Mouse (Mus musculus) heart, embryonic 15.5 days (tissue): ENCODE data around the gene Fyn. TPM values are rescaled to one million over a fixed set of nuclear protein-coding genes. Genes with fewer than 3 reads are reported as not detected.

Experiments
- ATAC-seq: fragments of 200-750 bp; cut with Nextera tagmentation; replicated peaks from 2 replicates; pipeline ENCODE4 v1.8.0; 2017; ENCODE audit warnings: low read depth, moderate TSS enrichment; ENCODE audit not compliant: insufficient number of reproducible peaks, insufficient read depth, low FRiP score
- H3K27ac ChIP-seq: fragments of 300-500 bp; sonication (generic); 2 replicates; pipeline ENCODE4 v1.5.1; 2015; ENCODE audit warnings: mild to moderate bottlenecking, inconsistent platforms
- H3K27me3 ChIP-seq: fragments of 300-500 bp; sonication (generic); 2 replicates; pipeline ENCODE4 v1.6.1; 2015; ENCODE audit warnings: inconsistent platforms
- H3K36me3 ChIP-seq: fragments of 300-500 bp; sonication (generic); 2 replicates; pipeline ENCODE4 v1.6.1; 2015; ENCODE audit warnings: mild to moderate bottlenecking, inconsistent platforms
- H3K4me1 ChIP-seq: fragments of 300-500 bp; sonication (generic); replicated peaks from 2 replicates; pipeline ENCODE4 v1.6.1; 2015; ENCODE audit warnings: inconsistent platforms
- H3K4me2 ChIP-seq: fragments of 300-500 bp; sonication (generic); 2 replicates; pipeline ENCODE4 v1.6.1; 2015; ENCODE audit warnings: inconsistent platforms, mild to moderate bottlenecking, moderate library complexity
- H3K4me3 ChIP-seq: fragments of 300-500 bp; sonication (generic); 2 replicates; pipeline ENCODE4 v1.5.1; 2015; ENCODE audit warnings: mild to moderate bottlenecking, inconsistent platforms
- H3K9ac ChIP-seq: fragments of 300-500 bp; sonication (generic); 2 replicates; pipeline ENCODE4 v1.6.1; 2015; ENCODE audit warnings: mild to moderate bottlenecking, inconsistent platforms
- H3K9me3 ChIP-seq: fragments of 300-500 bp; sonication (generic); replicated peaks from 2 replicates; pipeline ENCODE4 v1.6.1; 2016; ENCODE audit warnings: inconsistent platforms
- WGBS: fragments of 180-500 bp; shearing (Covaris S2); methylation state at CpG from one replicate; pipeline ENCODE4 v1.1.7; 2015; ENCODE audit warnings: mixed read lengths; 5-methylcytosine and 5-hydroxymethylcytosine counted together
- polyA plus RNA-seq: library from polyadenylated mRNA; unstranded; fragments of >200 nt; fragmentation: Nextera tagmentation; extraction: Ambion mirVana; gene quantifications from 2 replicates; pipeline ENCODE4 v1.2.1, GENCODE M21; 2015

Fyn gene
- polyA plus RNA-seq, 1 experiment from 2014 or later: 12.7 TPM

DNA sequence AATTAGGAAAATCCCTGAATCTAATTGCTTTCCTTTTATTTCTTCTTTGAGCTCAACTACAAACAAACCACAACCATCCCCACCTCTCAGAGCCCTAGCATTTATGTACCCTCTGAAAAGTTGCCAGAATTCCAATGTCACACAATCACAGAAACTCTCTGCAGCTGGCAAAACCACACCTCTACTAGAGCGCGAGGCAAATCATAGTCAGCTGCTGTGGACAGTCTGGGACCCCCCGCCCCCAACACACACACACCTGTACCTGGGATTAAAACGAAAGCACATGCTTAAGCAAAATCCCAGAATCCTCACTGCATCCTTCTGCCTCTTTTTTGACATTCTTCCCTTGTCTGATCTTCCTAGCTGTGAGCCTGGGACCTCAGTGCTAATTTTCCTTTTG, 230.9 kb downstream of the Fyn start:
- no peak for ATAC-seq
- Histone ChIP-seq H3K4me1 (peaks cover 11% of the 10 kb centered on the region; the same call in 1 of the 2 replicates), H3K4me2 (no peak overlapping the region), H3K27ac (no peak overlapping the region), H3K9ac (no peak overlapping the region), H3K36me3 (no peaks in the 10 kb centered on the region), H3K4me3 (no peak overlapping the region), H3K9me3 (no peaks in the 10 kb centered on the region), H3K27me3 (no peaks in the 10 kb centered on the region)
- 79% methylated on average over 4 of the region's 4 CpGs for WGBS

DNA sequence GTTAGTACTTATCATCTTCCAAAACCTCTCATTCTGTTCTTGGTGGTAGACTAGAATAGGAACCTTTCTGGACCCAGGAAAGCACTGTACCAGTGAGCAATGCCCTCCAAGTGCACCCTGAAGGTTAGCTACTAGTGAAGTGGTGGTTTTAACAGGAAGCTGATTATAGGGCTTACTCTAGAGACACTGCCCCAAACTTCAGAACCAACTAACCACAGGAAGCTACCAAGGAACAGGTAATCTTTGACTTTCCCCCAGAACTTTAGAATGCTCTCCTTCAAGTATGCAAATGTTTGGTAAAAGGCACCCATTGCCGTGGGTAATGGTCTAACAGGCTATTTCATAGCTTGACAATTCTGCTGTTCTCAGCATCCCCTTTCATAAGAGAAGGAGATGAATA, 231.5 kb downstream of the Fyn start:
- 73% methylated on average over 1 of the region's 1 CpGs for whole genome bisulfite sequencing
- Histone ChIP-seq H3K9me3 (no peaks in the 10 kb centered on the region), H3K36me3 (no peaks in the 10 kb centered on the region), H3K27me3 (no peaks in the 10 kb centered on the region), H3K4me3 (no peak overlapping the region), H3K4me1 (peaks cover 11% of the 10 kb centered on the region; the same call in 1 of the 2 replicates), H3K9ac (no peak overlapping the region), H3K4me2 (no peak overlapping the region), H3K27ac (no peak overlapping the region)
- ATAC-seq: no peak

DNA sequence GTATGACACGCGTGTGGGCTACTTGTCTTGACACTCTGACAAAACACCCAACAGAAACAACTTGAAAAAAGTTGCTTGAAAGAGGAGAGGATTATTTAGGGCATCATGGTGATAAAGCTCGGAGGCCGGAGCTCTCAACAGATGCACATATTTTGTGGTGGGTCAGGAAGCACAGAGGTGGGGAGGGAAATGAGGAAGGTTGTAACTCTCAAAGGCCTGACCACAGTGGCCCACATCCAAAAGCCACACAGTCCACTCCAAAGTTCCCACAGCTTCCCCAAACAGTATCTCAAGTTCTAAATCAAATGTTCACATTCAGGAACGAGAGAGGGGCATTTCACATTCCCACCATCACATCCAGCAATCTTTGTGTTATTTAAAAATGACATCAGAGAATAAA, 232.4 kb downstream of the Fyn start:
- no peak overlapping the region for H3K4me2 ChIP-seq
- H3K9ac ChIP-seq: no peak overlapping the region
- peaks cover 9% of the 10 kb centered on the region; the same call in 1 of the 2 replicates for H3K4me1 ChIP-seq
- no peaks in the 10 kb centered on the region for H3K9me3 ChIP-seq
- H3K4me3 ChIP-seq: no peak overlapping the region
- no peaks in the 10 kb centered on the region for H3K36me3 ChIP-seq
- no peaks in the 10 kb centered on the region for H3K27me3 ChIP-seq
- ATAC-seq: no peak
- H3K27ac ChIP-seq: no peak overlapping the region
- WGBS: 62% methylated on average over 5 of the region's 5 CpGs

DNA sequence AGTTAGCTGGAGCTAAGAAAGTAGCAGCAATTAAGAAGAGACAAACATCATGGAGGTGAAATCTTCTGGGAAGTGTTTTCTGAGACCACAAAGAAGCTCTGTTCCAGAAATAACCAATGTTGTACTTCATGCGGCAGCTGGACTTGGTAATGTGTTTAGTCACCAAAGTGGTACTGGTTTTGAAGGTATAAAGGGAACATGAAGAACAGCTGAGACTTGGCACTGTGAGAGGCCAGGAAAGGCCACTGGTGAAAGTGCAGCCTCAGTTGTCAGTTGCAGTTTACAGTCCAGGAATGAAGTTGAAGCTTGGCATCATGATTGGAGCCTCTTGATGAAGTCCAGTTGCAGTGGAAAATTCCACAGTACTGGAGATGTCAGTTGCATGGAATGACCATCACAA, 237.8 kb downstream of the Fyn start:
- Histone ChIP-seq H3K27ac (no peak overlapping the region), H3K27me3 (no peaks in the 10 kb centered on the region), H3K9me3 (no peaks in the 10 kb centered on the region), H3K4me2 (no peak overlapping the region), H3K36me3 (no peaks in the 10 kb centered on the region), H3K4me1 (0 out of 2 replicates have a peak, but pooled peaks cover 4% of the 10 kb centered on the region), H3K4me3 (no peak overlapping the region), H3K9ac (no peak overlapping the region)
- WGBS: 82% methylated on average over 1 of the region's 1 CpGs
- ATAC-seq: no peak

DNA sequence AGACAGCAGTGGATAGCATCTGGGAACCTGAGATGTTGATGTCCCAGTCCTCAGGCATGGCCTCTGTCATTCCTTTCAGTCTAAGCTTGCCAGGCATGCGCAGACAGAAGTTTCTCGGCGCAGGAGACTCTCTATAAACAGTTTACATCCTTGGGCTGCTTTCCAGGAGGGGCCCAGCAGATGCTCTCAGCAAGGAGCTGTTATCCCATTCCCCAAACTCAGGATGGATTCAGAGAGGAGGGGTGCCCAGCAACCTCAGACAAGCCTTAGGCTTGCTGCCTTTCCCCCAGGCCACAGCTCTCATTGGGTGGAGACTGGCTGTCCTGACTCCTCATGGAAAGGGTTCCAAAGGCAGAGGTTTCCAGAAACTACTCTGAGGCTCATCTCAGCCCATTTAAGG, 242.6 kb downstream of the Fyn start:
- no peak overlapping the region for H3K4me3 ChIP-seq
- H3K9ac ChIP-seq: no peak overlapping the region
- ATAC-seq: no peak
- no peaks in the 10 kb centered on the region for H3K27me3 ChIP-seq
- no peaks in the 10 kb centered on the region for H3K36me3 ChIP-seq
- H3K4me2 ChIP-seq: no peak overlapping the region
- no peak overlapping the region for H3K27ac ChIP-seq
- H3K4me1 ChIP-seq: peaks cover 38% of the 10 kb centered on the region
- no peaks in the 10 kb centered on the region for H3K9me3 ChIP-seq
- WGBS: 62% methylated on average over 3 of the region's 3 CpGs

DNA sequence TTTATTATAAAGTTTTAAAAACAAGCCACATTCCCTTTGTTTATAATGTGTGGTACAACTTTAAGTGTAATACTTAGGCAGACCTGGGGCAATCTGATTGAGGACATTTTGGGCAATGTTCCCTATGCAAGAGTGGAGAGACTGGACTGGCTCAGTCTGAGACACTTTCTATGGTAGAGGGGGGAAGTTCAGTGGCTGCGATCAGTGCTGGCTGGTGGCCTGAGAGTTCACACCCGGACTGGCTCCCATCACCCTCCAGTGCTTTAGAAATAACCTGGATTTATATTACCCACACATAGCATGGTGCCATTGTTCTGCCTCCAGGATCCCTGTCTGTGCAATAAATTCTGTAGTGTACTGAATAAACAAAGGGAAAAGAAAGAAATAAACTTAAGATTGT, 243.5 kb downstream of the Fyn start:
- H3K27ac ChIP-seq: peak overlapping the region; percentile 93
- 51% methylated on average over 2 of the region's 2 CpGs for WGBS
- no peak overlapping the region for H3K9ac ChIP-seq
- H3K4me2 ChIP-seq: peak overlapping the region; percentile 78; the same call in 1 of the 2 replicates
- no peaks in the 10 kb centered on the region for H3K36me3 ChIP-seq
- no peak for ATAC-seq
- no peak overlapping the region for H3K4me3 ChIP-seq
- no peaks in the 10 kb centered on the region for H3K9me3 ChIP-seq
- no peaks in the 10 kb centered on the region for H3K27me3 ChIP-seq
- peaks cover 39% of the 10 kb centered on the region for H3K4me1 ChIP-seq

DNA sequence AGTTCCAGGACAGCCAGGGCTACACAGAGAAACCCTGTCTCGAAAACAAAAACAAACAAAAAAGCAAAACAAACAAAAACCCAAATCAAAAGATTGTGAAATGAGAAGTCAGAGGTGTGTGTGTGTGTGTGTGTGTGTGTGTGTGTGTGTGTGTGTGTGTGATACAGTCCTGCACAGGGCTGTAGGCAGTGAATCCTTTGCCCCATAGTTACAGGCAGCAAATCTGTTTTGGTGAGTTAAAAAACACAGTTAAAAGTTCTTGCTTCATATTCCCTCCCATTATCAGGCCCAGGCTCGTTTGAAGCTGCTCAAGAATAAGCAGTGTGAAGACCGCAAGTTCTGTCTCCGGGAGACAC, 244.0 kb downstream of the Fyn start, which contains the start of gene Traf3ip2:
Gene Traf3ip2, plus strand, starts transcription at position 302 of the 356 bp plus-strand sequence.
- Histone ChIP-seq H3K36me3 (no peaks in the 10 kb centered on the region), H3K4me1 (peaks cover 39% of the 10 kb centered on the region), H3K27ac (peak within 1 kb of the TSS; percentile 93), H3K27me3 (no peaks in the 10 kb centered on the region), H3K4me2 (peak within 1 kb of the TSS; percentile 78), H3K9me3 (no peaks in the 10 kb centered on the region), H3K4me3 (peak within 1 kb of the TSS; percentile 56), H3K9ac (peak within 1 kb of the TSS; percentile 53)
- WGBS: 26% methylated on average over 4 of the region's 4 CpGs
- no peak for ATAC-seq

DNA sequence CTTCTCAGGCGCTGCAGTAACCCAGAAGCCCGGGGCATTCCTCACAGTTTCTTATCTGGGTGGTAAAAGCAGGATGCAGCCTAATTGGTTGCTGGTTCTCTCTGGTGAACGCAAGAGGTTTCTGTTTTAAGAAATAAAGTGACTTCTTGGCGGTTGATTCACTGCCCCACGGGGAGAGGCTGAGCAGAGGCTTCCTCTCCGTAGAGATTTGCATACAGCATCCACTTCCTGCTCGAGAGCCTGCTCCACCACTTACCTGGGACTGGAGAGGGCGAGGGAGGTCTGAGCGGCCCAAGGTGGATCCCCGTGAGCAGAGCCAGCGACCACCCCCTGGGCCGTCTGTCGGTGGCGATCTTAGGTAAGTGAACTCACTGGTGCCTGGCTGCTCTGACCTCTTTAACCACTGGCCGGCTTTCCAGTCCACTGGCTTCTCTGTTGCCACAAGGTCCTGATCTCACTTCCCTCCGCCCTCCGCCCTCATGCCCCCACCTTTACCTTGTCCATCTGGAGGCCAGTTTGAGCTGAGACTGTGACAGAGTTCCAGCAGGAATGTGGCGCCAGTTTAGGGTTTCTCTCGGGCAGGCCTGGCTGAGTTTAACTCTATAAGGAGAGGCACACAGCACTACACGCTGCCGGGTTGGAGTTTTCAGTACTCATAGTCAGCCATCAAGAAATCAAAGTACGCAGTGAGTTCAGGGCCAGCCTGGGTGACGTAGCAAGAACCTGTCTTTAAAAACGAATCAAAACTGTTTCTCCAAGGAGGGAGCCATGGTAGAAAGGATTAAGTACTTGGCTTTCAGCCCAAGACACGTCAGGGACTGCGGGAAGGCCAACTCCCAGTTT, 244.6 kb downstream of the Fyn start:
- H3K27ac ChIP-seq: peak overlapping the region; percentile 93
- H3K4me1 ChIP-seq: peaks cover 39% of the 10 kb centered on the region
- H3K36me3 ChIP-seq: no peaks in the 10 kb centered on the region
- no peaks in the 10 kb centered on the region for H3K27me3 ChIP-seq
- ATAC-seq: peak; percentile 47
- H3K4me2 ChIP-seq: peak overlapping the region; percentile 78
- peak overlapping the region; percentile 53 for H3K9ac ChIP-seq
- 4% methylated on average over 26 of the region's 26 CpGs for WGBS
- H3K4me3 ChIP-seq: peak overlapping the region; percentile 56
- no peaks in the 10 kb centered on the region for H3K9me3 ChIP-seq

DNA sequence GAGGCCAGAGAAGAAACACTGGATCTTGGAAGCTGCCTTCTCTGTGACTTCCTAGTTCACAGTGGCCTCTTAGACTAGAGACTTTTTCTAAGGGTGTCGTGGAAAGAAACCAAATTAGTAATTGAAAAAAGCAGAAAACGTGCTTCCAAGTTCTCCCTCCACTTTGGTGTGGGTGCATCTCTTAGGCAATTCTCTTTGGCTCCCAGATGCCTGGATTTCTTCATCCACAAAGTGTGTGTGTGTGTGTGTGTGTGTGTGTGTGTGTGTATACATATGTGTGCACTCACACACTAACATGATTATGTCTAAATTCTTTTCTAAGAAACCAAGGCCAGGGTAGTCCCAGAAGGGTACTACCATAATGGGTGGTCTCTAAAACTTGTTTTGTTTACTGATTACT, 245.3 kb downstream of the Fyn start:
- Histone ChIP-seq H3K4me1 (peaks cover 39% of the 10 kb centered on the region), H3K9ac (peak overlapping the region; percentile 53), H3K36me3 (no peaks in the 10 kb centered on the region), H3K27ac (peak overlapping the region; percentile 93), H3K4me2 (peak overlapping the region; percentile 78), H3K4me3 (peak overlapping the region; percentile 56), H3K27me3 (no peaks in the 10 kb centered on the region), H3K9me3 (no peaks in the 10 kb centered on the region)
- ATAC-seq: no peak
- WGBS: 15% methylated on average over 2 of the region's 2 CpGs

DNA sequence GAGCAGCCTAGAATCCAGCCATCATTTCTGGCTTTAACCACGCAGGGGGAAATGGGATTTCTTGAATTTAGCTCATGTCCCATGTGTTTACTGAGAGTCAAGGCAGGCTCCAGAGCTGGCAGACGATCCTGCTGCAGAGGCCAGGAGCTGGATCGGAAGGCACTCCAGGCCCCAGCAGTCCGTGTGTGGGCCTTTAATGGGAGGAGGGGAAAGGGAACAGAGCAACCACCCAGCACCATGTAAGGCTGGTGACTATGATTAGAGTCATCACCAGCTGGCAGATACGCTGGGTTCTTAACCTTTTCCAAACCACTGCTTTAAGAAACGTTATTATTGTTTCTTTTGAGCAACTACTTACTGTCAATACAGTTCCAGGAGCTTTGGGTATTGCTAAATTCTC, 246.0 kb downstream of the Fyn start:
- Histone ChIP-seq H3K9ac (peak overlapping the region; percentile 31), H3K27me3 (no peaks in the 10 kb centered on the region), H3K36me3 (peaks cover 3% of the 10 kb centered on the region; the same call in 1 of the 2 replicates), H3K27ac (peak overlapping the region; percentile 93), H3K4me3 (peak overlapping the region; percentile 56), H3K9me3 (no peaks in the 10 kb centered on the region), H3K4me2 (peak overlapping the region; percentile 78), H3K4me1 (peaks cover 39% of the 10 kb centered on the region)
- ATAC-seq: peak; percentile 89
- WGBS: 14% methylated on average over 6 of the region's 6 CpGs
